Mouse (Mus musculus) forebrain, embryonic 13.5 days (tissue): ENCODE measurements at regions not wholly inside any gene's neighbourhood (a gene's known extent, or its start where the extent isn't known, plus 50 kb on each side); places are given as distances from the start of the nearest gene placed in this dataset.
A peak's percentile ranks its signal among the peaks of the same experiment; 100 is the strongest.
"Not testable (repeated sequence)": the region's sequence is repeated elsewhere in the genome, so short reads cannot be mapped to it uniquely, and the experiment has no call there.

ENCODE experiments used
- ATAC-seq: fragments of 200-750 bp; cut with Nextera tagmentation; 2 replicates; pipeline ENCODE4 v1.8.0; 2017
- H3K27ac ChIP-seq: fragments of 300-500 bp; sonication (generic); 2 replicates; pipeline ENCODE4 v1.5.1; 2015; ENCODE audit warnings: inconsistent platforms, mild to moderate bottlenecking, moderate library complexity
- H3K27me3 ChIP-seq: fragments of 300-500 bp; sonication (generic); 2 replicates; pipeline ENCODE4 v1.6.1; 2015; ENCODE audit warnings: mild to moderate bottlenecking, inconsistent platforms
- H3K36me3 ChIP-seq: fragments of 300-500 bp; sonication (generic); 2 replicates; pipeline ENCODE4 v1.6.1; 2015; ENCODE audit warnings: mild to moderate bottlenecking, inconsistent platforms; ENCODE audit not compliant: poor library complexity, severe bottlenecking
- H3K4me1 ChIP-seq: fragments of 300-500 bp; sonication (generic); 2 replicates; pipeline ENCODE4 v1.6.1; 2015; ENCODE audit warnings: inconsistent platforms
- H3K4me2 ChIP-seq: fragments of 300-500 bp; sonication (generic); 2 replicates; pipeline ENCODE4 v1.6.1; 2015; ENCODE audit warnings: inconsistent platforms, mild to moderate bottlenecking, moderate library complexity
- H3K4me3 ChIP-seq: fragments of 300-500 bp; sonication (generic); 2 replicates; pipeline ENCODE4 v1.5.1; 2015; ENCODE audit warnings: mild to moderate bottlenecking, inconsistent platforms
- H3K9ac ChIP-seq: fragments of 300-500 bp; sonication (generic); 2 replicates; pipeline ENCODE4 v1.6.1; 2015; ENCODE audit warnings: mild to moderate bottlenecking, inconsistent platforms
- H3K9me3 ChIP-seq: fragments of 300-500 bp; sonication (generic); replicated peaks from 2 replicates; pipeline ENCODE4 v1.6.1; 2016; ENCODE audit warnings: inconsistent platforms
- WGBS: fragments of 180-500 bp; shearing (Covaris S2); methylation state at CpG from one replicate; pipeline ENCODE4 v1.1.7; 2015; 5-methylcytosine and 5-hydroxymethylcytosine counted together

DNA sequence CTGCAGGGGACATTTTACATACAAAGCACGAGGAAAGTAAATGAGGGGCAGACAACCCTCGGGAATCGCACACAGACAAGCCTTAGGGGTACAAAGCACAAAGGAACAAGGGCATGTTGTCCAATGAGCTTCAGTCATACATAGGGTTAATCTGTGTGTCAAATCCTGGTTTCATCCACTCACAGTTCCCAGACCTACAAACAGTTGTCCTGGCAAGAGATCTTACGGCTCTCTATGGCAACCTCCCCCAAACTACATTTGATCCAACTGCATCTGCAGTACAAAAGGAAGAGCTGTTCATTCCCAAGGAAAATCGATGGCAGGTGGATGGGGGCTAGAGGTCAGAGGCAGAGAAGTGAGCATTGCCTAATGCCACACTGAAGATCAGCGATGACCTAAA is 413.9 kb downstream of the Med10 start:
- 71% methylated on average over 6 of the region's 6 CpGs for WGBS
- H3K27ac ChIP-seq: no peak overlapping the region
- ATAC-seq: no peak
- no peak overlapping the region for H3K4me2 ChIP-seq
- H3K9me3 ChIP-seq: no peaks in the 10 kb centered on the region
- H3K4me1 ChIP-seq: peaks cover 8% of the 10 kb centered on the region
- no peak overlapping the region for H3K4me3 ChIP-seq
- no peaks in the 10 kb centered on the region for H3K36me3 ChIP-seq
- no peaks in the 10 kb centered on the region for H3K27me3 ChIP-seq
- no peak overlapping the region for H3K9ac ChIP-seq

DNA sequence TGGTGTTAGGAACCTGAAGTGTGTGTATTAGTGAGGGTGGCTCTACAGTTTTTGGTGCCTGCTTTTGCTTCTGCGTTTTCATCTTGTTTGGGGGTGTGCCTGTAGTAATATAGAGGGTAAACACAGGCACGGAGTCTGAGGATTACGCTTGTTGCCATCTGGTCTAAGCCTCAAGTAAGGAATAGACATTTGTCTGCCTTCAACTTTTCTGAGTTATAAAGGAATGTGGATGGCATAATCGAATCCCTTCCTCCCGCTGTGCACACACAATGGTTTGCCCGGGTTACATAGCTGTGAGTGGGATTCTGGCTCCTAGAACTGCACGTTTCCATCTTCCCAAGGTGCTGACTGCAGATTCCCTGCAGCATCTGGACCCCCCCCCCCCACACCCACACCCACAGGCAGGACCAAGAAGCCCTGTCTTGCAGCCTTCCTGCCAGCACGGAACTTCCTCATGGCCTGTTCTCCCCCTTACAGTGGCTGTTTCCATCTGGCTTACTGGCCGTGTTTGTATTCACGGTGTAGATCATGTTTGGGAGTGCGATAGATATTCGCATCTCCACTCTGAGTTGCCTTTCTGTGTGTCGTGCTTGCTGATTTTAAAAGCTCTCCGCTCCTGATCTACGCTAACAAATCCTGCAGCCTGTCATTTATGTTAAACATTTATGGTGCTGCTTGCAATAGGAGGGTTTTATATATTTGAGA is 415.4 kb downstream of the Med10 start:
- Histone ChIP-seq H3K4me3 (no peak overlapping the region), H3K9ac (no peak overlapping the region), H3K4me2 (peak overlapping the region; percentile 7; the same call in 1 of the 2 replicates), H3K27me3 (no peaks in the 10 kb centered on the region), H3K4me1 (peaks cover 8% of the 10 kb centered on the region), H3K9me3 (no peaks in the 10 kb centered on the region), H3K36me3 (no peaks in the 10 kb centered on the region), H3K27ac (no peak overlapping the region; the same call in 1 of the 2 replicates)
- ATAC-seq: peak; percentile 48; the same call in 1 of the 2 replicates
- WGBS: 49% methylated on average over 15 of the region's 15 CpGs

DNA sequence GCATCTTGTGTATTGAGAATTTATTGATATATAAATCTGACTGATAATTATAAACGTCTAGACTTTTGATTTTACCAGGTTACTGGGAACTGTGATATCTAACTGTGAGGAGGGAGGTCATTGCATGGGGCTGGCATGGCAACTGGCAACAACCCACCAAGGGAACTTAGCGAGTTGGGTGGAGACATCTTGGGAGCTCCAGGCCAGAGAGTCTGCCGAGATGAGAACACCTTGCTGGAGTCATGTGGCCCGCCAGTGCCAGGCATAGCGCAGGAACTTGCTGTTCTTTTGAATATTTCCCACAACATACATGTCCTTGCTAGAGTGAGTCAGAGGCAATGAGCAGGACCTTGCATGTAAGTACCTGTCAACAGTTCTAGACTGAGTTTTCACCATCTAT is 413.9 kb downstream of the Ice1 start:
- H3K27ac ChIP-seq: no peak overlapping the region
- 88% methylated on average over 5 of the region's 5 CpGs for WGBS
- ATAC-seq: no peak
- no peaks in the 10 kb centered on the region for H3K27me3 ChIP-seq
- H3K4me2 ChIP-seq: no peak overlapping the region
- no peak overlapping the region for H3K9ac ChIP-seq
- H3K4me1 ChIP-seq: no peaks in the 10 kb centered on the region
- no peak overlapping the region for H3K4me3 ChIP-seq
- H3K36me3 ChIP-seq: no peaks in the 10 kb centered on the region
- no peaks in the 10 kb centered on the region for H3K9me3 ChIP-seq

DNA sequence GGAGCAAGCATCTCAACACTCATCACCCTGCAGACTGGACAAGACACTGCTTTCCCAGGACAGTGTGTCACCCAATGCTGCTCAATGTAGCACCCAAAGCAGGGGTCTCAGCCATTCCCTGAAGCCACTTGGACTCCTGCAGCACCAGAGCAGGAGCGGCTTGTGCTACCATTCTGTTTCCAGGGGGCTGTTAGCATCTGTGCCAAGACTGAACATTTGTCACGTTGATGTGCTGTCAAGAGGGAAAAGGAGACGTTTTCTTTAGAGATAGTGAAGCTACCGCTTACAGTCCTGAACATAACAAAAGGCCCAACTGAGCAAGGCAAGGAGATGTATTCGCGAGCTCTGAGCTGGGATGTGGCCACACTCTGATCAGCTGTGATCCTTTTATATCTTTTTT is 410.3 kb downstream of the Ice1 start:
- Histone ChIP-seq H3K9ac (no peak overlapping the region), H3K4me1 (no peaks in the 10 kb centered on the region), H3K9me3 (no peaks in the 10 kb centered on the region), H3K4me2 (no peak overlapping the region), H3K36me3 (no peaks in the 10 kb centered on the region), H3K27ac (no peak overlapping the region), H3K27me3 (0 out of 2 replicates have a peak, but pooled peaks cover 3% of the 10 kb centered on the region), H3K4me3 (no peak overlapping the region)
- WGBS: 78% methylated on average over 6 of the region's 6 CpGs
- no peak for ATAC-seq

DNA sequence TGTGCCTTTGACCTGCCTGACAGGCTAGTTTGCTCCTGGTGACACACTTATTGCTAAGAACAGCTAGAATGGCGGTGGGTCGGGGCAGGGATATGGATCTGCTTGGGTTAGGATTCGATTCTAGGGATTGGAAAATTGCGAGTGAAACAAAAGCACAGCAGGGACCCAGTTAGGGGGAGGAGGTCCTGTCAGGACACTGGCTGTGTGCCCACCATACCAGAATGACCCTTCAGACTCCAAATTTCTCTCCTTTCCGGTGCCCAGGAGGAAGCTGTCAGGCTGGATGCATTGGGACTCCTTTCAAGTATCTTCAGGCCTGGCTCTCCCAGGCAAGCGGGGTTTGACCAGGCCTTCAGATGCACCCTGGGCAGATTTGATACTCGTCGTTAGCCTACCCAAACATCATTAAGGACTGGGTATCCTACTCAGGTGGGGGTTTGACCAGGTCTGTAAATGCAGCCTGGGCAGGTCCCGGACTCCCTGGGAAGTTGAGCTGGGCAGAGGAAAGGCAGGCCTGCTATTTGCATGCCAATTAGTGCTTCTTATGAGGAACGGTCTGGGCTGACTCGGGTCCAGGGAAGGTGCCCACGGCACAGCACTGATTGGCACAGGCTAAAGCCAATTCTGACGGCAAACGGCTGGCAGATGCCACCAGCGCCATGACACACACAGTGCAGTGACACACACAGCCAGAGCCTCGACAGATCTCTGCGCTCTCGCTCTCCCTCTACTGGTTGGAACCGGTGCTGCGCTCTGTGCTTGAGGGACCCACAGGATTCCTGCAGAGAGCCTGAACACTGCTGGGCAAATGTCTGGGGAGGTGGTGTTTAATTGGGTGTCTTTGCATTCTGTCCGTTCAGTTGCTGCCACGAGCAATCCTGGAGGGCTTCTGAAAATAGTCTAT is 403.3 kb downstream of the Ice1 start:
- 22% methylated on average over 22 of the region's 22 CpGs for WGBS
- H3K9ac ChIP-seq: no peak overlapping the region
- no peak overlapping the region for H3K4me3 ChIP-seq
- peak overlapping the region; percentile 44 for H3K4me2 ChIP-seq
- H3K9me3 ChIP-seq: no peaks in the 10 kb centered on the region
- H3K4me1 ChIP-seq: peaks cover 12% of the 10 kb centered on the region
- peaks cover 7% of the 10 kb centered on the region; the same call in 1 of the 2 replicates for H3K27me3 ChIP-seq
- peak; percentile 95 for ATAC-seq
- no peaks in the 10 kb centered on the region for H3K36me3 ChIP-seq
- no peak overlapping the region for H3K27ac ChIP-seq

DNA sequence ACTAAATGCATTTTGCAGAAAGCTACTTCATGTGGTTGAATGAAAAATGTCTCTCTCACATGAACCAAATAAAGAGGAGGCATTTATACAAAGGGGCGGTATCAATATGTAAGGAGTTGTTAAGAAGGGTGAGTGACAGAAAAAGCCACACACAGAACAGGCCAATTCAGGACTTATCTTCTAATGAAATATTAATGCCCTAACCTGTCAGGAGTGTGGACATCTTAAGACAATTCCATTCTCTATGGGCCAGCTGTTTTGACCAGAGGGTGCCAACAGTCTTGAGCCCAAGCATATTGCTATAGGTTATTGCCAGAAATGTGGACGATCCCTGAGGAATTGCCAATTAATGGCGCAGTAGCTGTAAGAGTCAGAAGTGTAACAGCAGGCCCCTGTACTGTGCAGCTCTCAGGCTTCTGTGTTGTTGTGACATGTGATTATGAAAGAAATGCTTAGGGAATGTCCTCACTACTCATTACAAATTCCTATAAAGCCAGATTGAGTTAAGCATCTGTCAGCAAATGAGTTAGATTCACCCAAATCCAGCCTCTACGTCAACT is 393.8 kb downstream of the Ice1 start:
- H3K4me1 ChIP-seq: 0 out of 2 replicates have a peak, but pooled peaks cover 3% of the 10 kb centered on the region
- no peak overlapping the region for H3K4me3 ChIP-seq
- H3K9ac ChIP-seq: no peak overlapping the region
- H3K9me3 ChIP-seq: no peaks in the 10 kb centered on the region
- 74% methylated on average over 4 of the region's 4 CpGs for WGBS
- H3K36me3 ChIP-seq: no peaks in the 10 kb centered on the region
- no peak overlapping the region for H3K4me2 ChIP-seq
- no peaks in the 10 kb centered on the region for H3K27me3 ChIP-seq
- ATAC-seq: peak; percentile 85
- peak overlapping the region; percentile 20; the same call in 1 of the 2 replicates for H3K27ac ChIP-seq

DNA sequence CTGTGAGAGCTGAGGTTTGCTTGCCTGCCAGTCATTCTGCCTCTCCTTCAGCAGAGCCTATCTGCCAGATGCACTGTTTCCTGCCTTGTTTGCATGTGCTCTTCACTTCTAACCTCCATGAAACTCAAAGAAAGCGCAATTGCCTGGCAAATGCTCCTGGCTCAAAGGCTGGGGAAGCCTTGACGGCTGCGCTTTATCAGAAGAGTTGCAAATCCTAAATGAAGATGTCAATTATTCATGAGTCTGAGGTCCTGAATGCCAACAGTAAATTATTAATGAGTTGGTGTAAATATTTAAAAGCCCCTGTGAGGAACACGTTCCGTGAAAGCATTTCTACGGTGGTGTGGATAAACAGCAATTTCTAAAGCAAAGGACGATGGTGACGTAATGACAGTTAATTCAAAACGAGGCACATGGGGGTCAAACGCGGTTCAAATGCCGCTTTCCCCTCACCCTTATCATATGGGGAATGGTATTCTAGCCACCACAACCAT is 377.4 kb downstream of the Ice1 start:
- H3K27ac ChIP-seq: no peak overlapping the region
- WGBS: 54% methylated on average over 12 of the region's 12 CpGs
- H3K4me1 ChIP-seq: 0 out of 2 replicates have a peak, but pooled peaks cover 5% of the 10 kb centered on the region
- H3K27me3 ChIP-seq: no peaks in the 10 kb centered on the region
- H3K36me3 ChIP-seq: no peaks in the 10 kb centered on the region
- H3K9me3 ChIP-seq: no peaks in the 10 kb centered on the region
- ATAC-seq: peak; percentile 55; the same call in 1 of the 2 replicates
- H3K4me3 ChIP-seq: no peak overlapping the region
- no peak overlapping the region for H3K4me2 ChIP-seq
- no peak overlapping the region for H3K9ac ChIP-seq

DNA sequence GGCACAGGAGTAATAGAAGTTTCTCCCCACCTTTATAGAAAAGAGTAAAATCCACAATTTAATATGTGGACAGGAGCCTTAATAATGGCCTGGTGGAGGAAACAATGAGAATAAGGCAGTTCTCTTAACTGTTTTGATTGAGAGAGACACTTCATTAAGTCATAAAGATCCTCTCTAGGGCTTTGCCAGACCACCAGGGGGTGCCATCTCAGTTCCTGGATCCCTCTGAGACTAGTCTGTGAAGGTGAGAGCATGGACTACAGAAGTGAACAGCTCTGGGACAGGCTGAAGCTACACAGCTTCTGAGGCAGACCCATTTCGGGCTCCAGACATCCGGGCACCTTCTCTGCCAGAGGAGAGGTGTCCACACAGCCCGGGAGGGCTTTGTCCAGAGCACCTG is 373.8 kb downstream of the Ice1 start:
- 87% methylated on average over 3 of the region's 3 CpGs for WGBS
- no peak for ATAC-seq
- Histone ChIP-seq H3K27ac (no peak overlapping the region), H3K36me3 (no peaks in the 10 kb centered on the region), H3K4me1 (0 out of 2 replicates have a peak, but pooled peaks cover 5% of the 10 kb centered on the region), H3K27me3 (no peaks in the 10 kb centered on the region), H3K4me3 (no peak overlapping the region), H3K4me2 (no peak overlapping the region), H3K9me3 (no peaks in the 10 kb centered on the region), H3K9ac (no peak overlapping the region)

DNA sequence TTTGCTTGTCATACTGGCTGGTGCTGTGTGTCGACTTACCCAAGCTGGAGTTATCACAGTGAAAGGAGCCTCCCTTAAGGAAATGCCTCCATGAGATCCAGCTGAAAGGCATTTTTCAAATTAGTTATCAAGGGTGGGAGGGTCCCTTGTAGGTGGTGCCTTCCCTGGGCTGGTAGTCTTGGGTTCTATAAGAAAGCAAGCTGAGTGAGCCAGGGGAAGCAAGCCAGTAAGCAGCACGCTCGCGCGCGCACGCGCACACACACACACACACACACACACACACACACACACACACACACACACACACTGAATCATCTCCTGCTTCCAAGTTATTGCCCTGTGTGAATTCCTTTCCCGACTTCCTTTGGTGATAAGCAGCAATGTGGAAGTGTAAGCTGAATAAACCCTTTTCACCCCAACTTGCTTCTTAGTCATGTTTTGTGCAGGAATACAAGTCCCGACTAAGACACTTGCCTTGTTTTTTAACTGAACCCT is 360.5 kb downstream of the Ice1 start:
- H3K4me2 ChIP-seq, ATAC-seq, H3K9me3 ChIP-seq, H3K36me3 ChIP-seq, H3K9ac ChIP-seq, H3K27ac ChIP-seq, H3K4me3 ChIP-seq, H3K27me3 ChIP-seq, H3K4me1 ChIP-seq: not testable (repeated sequence)
- WGBS: 72% methylated on average over 4 of the region's 10 CpGs

DNA sequence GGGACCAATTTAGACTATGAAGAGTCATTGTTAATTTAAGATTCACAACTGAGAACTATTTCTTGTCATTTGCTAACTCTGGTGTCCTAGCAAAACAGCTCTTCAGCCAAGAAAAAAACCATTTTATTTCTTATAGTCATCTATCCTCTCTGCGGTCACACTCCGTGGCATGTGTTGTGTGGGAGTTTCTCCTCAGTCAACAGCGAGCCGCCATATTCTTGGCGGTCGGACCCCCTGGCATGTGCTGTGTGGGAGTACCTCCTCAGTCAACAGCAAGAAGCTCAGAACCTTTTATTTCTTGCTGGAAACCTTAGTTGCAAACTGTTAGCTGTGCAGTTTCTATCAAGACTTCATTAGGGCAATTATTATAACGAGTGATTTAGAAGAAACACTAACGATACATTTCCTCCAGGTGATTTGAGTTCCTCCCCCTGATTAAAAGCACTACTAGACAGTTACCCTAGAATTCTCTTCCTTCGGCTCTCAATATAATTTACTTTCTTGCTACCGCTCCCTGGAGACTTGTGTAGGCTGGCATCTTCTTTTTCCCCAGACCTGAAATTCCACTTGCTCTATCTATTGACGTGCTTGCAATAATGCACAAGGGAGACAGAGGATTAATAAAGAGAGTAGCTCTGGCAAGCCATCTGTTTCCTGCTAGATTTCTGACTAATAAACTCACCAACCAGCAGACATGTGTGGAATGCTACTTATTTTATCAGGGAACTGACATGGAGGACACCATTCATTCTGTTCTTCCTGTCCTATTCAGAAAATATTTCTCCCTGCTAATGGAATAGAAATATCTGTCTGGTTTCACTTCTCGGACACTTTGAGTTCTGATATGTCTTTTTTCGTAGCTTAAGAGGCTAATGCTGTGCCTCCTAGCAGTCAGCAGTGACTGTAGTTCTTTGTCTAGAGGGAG is 359.5 kb downstream of the Ice1 start:
- Histone ChIP-seq H3K27me3 (no peaks in the 10 kb centered on the region), H3K36me3 (no peaks in the 10 kb centered on the region), H3K9me3 (no peaks in the 10 kb centered on the region), H3K4me1 (peaks cover 8% of the 10 kb centered on the region; the same call in 1 of the 2 replicates), H3K9ac (no peak overlapping the region), H3K4me3 (no peak overlapping the region), H3K27ac (peak overlapping the region; percentile 36; the same call in 1 of the 2 replicates), H3K4me2 (no peak overlapping the region)
- ATAC-seq: no peak; the same call in 1 of the 2 replicates
- 67% methylated on average over 13 of the region's 13 CpGs for WGBS
